Mouse (Mus musculus) urinary bladder, postnatal 36 days (tissue): ENCODE measurements at regions not wholly inside any gene's neighbourhood (a gene's known extent, or its start where the extent isn't known, plus 50 kb on each side); places are given as distances from the start of the nearest gene placed in this dataset.
A peak's percentile ranks its signal among the peaks of the same experiment; 100 is the strongest.

Source experiments
- DNase-seq, 2 experiments: peaks; one replicate each; pipeline ENCODE4 v3.0.0; 2022; ENCODE audit warnings: low spot score in 2 of 2, mixed read lengths in 1 of 2

DNA sequence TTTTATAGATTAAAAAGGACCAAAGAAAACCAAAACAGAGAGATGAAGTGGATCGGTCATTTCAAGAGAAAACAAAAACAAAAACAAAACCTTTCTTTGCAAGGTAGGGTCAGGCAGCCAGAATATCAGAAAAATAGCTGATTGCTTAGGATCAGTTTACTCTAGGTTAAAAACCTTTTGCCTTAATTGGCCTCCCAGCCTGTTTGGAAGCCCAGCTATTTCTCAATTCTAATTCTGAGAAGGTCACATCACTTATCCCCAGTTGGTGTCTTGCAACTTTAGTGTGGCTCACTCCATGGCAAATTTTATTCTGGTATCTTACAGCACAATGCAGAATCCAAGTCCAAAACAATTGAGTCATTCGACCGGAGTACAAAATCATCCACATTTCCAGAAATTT, 70.0 kb downstream of the 1190002N15Rik start:
- DNase-seq: no peak

DNA sequence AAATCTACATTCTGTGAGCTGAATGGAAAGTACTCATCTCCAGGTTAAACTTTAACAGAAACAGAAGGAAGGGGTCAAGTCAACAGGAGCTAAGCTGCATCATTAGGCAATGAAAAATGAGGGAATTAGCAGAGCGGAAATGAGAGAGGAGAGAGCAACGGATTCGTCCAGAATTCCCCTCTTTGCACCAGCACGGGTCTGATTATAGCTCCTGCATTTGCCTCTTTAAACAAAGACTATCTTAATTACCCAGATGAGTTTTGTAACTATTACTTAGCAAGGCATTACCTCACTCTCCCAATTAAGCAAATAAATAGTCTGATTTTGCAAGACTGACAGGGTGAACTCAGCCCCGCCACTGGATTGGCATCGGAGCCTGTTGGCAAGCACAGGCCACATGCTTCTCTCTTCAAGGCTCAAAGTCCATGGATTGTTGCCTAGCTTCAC, 81.8 kb downstream of the 1190002N15Rik start:
- peak in 1 of 2 experiments; percentile 56 for DNase-seq

DNA sequence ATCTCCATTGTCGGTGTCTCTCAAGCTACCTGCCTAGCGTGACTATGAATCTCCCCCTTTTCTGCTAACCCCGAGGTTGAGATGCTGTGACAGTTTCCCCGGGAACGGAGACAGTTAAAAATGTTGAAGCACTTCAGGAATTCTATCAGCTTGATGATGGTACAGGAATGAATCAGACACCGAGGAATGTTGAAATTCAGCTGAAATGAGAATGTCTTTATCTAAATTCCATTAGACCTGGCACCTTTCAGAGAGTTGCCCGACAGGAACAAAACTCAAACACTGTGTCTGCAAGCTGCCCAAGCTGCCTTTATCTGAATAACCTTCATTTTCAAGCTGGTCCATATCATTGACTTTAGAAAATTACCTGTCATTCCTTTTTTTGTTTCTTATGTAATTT, 82.4 kb downstream of the 1190002N15Rik start:
- DNase-seq: no peak

DNA sequence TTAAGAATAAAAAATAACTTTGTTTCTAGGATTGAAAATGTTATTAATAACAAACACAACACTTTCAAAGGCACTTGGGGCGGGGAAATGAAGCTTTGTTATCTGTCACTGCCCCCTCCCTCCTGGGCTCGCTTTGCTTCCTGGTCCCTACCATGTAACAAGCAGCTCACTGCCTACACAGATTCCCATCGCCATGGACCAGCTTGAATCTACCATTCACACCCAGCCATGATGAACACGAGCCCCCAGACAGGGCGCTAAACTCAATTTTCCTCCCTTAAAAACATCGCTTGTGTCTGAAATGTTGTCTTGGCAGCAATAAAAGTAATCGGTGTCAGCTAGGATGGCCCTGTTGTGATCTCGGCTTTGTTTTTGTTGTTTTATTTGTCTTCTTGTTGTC, 88.0 kb downstream of the 1190002N15Rik start:
- no peak for DNase-seq

DNA sequence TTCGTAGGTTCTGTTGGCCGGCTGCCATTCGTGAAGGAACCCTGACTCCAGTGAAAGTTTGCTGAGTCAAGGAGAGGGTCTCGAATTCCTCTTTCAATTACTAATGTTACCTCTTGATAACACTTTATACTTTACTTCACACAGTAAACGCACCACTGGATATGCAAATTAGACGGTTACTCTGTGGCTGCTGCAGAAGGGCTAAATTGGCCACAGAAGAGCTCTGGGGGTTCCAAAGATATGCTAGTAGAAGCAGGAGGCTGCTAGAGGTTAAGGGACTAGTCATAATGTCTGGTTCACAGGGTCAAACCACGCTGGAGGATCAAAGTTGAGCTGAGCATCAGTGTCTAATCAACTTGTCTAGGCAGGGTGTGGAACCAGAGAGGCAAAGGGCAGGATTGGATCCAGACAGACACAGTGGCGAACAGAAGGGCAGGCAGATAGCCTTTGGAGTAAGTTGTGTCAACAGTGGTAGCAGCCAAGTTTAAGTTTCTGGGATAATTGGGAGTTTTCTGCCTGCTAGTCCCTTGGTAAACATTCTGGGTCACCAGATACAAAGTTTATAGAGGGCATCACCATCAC, 91.6 kb downstream of the 1190002N15Rik start:
- no peak for DNase-seq

DNA sequence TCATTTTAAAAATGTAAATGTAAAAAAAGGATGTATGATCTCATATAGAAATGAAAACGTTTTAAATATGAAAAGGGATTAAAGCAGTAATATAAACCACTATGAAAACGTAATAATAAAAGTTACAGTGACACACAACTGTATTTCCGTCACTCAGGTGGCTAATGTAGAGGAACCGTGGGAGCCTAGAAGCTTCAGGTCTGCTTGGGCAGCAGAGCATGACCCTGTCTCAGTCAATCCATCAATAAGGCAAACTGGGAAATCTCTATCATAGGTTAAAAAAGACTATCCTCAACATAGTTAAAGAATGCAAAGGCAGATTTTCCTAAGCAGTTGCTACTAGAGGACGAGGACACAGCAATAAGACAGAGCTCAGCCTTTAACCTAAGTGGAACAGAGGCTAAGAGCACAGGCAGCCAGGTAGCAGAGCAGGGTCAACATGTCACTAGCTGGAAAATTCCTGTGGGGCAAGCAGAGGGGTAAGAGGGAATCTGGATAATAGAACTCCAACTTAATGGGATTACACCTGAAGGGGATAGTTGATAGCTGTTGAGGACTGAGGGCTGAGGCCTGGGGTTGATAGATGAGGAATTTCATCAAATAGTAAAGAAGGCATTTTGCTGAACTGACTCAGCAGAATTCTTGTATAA, 93.6 kb downstream of the 1190002N15Rik start:
- DNase-seq: no peak

DNA sequence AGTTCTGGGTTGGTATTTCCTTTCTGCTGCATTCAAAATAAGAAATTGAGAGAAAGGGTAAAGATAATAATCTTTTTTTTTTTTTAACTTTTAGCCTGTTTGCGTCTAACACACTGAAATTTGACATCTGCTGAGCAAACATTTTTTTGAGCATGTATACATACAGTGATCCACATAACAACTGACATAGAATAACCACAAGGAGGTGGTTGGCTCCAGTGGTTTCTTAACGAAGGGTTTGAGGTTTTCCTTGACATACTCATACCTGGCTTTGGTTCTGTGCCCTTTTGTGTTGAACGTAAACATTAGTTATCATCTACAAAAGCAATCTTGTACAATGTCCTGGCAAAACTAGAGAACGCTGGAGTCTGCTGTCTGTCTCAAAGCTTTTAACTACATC, 96.5 kb downstream of the 1190002N15Rik start:
- DNase-seq: no peak

DNA sequence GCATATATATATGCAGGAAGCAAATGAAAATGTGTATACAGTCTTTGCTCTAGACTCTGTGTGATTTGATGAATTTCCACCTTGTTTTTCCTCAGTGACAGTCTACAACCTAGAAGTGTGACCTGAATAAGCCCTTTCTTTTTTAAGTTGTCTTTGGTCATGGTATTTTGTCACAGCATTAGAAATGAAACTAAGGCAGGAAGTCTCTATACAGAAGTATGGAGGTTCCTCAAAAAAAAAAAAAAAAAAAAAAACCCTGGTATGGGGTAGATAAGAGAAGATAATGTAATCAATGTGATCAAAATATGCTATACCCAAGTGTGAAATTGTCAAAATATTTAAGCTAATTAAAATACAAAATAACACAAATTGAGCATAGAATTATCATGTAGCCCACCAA, 104.4 kb downstream of the 1190002N15Rik start:
- no peak for DNase-seq

DNA sequence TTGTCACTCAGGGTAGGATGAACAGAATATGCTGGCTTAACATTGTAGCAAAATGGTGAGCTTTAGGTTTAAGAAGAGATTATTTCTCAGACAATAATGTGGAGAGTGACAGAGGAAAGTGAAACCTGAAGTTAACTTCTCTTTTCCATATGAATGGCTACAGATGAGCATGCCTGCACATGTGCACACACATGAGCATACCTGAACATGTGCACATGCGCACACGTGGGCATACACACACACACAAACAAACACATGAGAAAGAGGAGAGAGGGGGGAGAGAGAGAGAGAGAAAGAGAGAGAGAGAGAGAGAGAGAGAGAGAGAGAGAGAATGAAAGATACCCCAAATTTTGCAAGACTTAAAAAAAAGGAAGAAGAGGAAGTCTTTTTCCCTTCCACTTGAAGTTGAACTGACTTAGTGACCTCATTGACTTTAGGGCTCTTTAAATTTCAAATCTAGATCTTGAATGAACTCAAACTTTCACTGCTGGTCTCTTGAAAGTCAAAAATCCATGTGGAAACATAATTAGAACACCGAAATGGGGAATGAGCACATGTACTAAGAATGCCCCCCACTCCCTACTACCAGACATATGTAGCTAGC, 105.6 kb downstream of the 1190002N15Rik start:
- no peak for DNase-seq

DNA sequence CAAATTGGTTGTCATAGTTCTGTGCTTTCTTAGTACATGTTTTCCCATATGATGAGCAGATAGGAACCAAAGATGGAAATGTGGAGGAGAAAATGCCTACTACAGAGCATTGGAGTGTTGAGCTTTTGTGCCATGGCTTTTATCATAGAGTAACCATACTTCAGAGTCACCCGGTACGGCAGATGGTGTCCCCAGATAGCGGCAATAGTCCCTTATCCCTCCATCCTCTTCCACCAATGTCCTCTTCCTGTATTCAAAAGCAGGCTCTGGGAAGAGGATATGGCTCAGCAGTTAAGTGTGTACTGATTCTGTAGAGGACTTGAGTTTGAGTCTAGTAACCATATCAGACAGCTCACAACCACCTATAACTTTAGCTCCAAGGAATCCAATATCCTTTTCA, 106.3 kb downstream of the 1190002N15Rik start:
- DNase-seq: no peak

DNA sequence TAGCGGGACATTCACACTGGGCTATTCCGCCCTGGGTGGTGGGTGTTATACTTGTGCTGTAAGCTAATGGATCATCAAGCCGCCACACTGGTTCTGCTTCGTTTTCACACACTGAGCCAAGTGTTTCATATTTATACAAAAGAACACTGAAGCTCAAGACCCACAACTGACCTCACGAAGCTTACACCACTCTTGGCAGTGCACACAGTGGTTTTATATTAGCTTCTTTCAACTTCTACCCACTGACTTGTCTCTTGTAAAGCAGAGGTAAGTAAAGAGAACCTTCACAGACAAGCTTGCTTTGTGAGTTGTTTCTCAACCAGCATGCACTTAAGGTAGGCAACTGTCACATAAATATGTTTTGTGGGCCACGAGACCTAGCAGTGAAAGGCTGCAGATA, 106.9 kb downstream of the 1190002N15Rik start:
- no peak for DNase-seq

DNA sequence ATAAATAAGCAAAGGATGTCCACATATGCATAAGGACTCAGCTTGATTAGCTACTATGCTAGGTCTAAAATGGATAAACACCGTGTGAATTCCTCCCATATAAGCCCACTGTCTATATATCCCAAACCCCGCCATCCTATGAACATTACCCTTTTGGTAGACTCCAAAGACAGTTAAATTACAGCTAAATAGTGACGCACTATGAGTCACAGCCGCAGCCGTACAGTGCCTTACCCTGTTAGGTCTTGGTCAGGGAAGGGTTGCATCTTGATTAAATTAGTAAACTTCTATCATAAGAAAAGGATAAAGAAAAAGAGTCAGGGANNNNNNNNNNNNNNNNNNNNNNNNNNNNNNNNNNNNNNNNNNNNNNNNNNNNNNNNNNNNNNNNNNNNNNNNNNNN, 111.1 kb downstream of the 1190002N15Rik start:
- DNase-seq: no peak

DNA sequence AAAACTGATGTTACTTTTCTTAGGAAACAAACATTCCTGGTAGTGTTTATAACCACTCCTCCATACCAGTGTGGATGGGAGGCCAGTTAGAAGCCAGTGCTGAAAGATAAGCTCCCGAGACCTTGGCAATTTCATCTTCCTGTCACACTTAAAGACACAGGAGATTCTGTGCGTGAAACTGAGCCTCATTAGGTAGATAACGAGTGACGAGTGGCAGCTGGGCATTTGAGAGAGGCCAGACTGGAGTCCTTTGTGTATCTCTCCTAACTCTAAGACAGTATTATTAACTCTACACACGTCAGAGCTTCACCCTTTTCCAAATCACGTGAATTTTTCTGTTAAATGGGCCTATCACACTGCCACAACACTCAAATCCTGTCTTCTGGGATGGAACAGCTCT, 112.1 kb downstream of the 1190002N15Rik start:
- no peak for DNase-seq

DNA sequence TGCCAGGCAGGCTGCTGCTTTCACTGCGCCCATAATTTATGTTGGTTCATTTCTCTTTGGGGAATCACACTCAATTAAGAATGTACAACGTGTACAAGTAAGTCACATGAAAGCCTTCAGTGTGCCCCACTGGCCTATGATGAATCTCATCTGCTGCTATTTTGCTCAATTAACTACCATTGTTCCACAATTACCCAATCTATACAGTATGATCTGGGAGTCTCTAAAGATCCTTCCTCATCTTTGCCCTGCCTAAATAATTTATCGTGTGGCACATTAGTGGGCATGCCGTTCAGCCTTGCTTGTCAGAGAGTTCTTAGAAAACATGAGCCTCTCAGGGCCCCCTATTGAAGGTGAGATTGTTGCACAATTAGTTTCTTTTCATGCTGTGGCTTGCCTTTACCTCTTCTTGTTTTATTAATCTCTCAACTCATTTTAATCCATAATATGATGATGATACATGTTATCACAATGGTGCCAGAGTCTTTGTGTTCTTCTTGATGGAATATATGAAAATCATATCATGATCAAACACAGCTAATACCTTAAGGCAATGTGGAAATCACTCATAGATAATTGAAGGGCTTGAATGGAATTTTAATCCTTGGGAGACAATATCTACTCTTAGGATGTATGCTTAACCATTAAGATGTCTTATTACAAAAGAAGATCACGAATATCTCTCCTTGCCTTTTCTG, 113.3 kb downstream of the 1190002N15Rik start:
- DNase-seq: no peak

DNA sequence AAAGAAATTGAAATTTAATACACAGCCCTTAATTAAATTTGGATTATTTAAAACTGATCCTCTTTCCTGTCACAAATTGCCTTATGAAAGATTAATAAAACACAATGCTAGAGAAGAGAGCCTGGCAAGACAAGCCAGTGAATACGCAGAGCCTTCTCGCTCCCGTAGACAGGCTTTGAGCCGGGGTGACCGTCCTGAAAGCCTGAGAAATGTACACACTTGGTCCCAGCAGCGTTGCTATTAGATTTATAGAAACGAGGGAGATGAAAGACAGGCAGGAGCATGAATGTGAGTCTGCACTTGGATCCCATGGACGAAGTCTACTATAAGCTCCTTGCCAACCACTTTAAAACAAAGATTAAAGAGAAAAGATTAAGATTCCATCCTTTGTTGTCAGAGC, 127.3 kb downstream of the 1190002N15Rik start:
- DNase-seq: no peak

DNA sequence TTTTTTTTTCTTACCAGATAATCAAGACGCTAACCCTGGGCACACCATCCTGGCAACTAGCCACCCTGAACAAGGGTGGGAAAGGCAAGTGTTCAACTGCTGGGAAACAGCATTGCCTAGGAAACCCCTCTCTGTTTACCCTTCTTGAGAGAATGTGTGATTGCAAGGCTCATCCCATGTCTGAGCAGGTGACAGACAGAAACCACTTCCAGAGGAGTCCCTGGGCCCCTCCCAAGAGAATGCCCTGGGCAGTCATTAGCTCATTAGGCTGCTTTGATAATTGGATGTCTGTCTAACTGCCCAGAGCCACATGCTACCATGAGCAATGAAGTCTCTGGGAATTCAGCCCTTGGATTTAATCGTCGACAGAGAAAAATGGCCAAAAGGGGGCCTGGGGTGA, 127.8 kb downstream of the 1190002N15Rik start:
- DNase-seq: no peak

DNA sequence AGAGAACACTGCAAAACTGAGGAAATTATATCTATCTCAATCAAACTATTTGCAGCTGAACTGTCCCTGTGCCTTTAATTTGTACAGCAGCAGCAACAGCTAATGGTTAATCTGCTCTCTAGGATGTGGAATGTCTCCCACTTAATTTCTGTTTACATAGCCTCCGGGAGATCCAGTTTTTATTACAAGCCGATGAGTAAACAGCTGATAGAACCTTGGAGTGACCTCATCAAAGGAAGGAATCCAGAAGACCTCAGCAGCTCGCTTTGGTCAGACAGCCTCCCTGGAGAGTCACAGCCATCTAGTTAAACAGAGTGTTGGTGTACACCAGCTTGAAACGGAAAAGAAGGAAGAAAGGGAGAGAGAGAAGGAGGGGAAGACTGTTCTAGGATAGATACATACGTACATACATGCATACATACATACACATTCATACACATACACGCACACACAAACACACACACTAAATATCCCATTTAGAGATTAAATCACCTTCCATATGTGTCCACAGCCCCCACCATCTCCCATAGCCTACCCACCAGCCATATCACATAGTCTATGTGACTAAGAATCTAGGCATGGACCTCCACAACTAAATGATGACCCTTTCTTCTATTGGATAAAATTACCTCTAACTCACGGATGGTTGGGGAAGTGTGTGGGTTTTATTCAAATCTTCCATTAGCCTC, 129.1 kb downstream of the 1190002N15Rik start:
- peak in 1 of 2 experiments; percentile 1 for DNase-seq

DNA sequence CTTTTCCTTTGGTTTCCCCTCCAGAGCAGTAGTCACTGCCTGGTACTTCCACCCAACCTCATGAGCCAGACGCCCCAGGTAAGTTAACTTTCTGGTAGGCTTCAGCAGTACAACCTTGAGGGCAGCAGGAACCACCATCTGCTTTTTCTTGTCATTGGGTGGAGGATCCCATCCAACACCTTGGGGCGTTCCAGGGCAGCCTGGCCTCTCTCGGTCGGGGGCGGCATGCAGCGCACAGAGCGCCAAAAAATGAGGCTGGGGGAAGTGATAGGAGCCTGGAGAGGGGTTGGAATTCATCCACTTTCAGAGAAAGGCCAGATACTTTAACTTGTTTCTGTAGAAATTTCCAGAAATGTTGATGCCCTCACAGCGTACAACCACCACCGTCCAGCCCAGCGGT, 130.2 kb downstream of the 1190002N15Rik start:
- no peak for DNase-seq

DNA sequence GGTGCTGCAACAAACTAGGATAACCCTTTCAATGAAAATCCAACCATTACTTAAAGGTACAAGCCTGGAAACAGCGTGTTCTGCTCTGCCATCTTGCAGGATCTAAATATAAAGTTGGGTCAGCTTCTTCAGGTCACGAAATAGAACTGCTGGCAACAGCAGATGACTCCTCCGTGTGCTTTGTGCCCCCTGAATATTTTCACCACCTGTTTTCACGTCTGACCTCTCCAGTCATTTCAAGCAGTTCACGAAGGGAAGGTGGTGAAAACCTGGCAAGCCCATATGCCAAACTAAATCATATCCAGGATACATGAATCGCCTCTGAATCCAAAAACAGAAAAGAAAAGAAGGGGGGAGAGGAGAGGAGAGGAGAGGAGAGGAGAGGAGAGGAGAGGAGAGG, 133.3 kb downstream of the 1190002N15Rik start:
- no peak for DNase-seq

DNA sequence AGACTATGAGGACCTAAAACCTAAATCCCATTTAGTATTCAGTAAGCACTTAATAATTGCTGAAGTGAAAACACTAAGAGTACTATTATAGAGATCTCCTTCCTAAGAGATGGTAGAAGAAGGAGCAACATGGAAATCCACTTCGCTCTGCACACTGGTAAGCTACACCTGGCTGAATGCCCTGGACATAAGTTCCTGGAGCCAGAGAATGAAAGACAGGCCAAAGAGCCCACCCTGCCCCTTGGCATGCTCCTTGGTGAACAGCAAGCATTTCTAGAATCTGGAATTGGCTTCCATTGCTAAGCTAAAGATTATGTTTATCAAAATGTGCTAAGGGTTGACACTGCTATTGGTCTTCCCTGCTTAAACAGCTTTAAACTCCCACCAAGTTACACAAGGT, 137.3 kb downstream of the 1190002N15Rik start:
- DNase-seq: no peak

DNA sequence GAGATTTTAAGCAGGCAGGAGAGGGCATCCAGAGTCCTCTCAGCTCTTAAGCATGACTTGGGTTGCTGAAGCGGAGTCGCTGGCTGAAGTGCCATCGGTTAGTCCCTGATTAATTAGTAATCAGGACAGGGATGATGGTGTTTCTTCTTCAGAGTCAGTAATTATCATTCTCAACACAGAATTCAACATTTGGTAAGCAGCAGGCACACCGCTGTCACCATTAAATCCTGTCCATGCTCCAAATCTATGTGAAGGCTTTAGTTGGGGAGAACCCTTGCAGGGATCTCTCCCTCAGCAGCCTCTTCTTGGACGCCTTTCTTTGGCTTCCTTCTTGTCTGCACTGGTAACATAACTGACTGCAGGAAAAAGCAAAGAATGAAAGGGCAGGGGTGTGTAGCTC, 142.7 kb downstream of the 1190002N15Rik start:
- no peak for DNase-seq

DNA sequence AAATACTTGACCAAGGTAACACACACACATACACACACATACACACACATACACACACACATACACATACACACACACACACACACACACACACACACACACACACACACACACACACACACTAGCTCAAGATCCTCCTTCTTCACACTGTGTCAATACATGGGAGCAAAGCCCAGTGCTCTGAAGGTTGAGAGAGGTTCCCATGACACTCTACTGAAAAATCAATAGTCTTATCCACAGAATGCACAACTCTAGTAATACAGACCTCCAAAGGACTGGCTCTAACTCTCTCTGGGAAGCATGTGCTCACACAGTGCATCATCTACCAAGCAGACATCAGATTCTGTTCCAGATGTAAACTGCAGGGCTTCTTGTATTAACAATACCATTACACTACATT, 151.7 kb downstream of the 1190002N15Rik start:
- no peak for DNase-seq
